Mouse (Mus musculus): ENCODE measurements at regions not wholly inside any gene's neighbourhood (a gene's known extent, or its start where the extent isn't known, plus 50 kb on each side); places are given as distances from the start of the nearest gene placed in this dataset.

DNA sequence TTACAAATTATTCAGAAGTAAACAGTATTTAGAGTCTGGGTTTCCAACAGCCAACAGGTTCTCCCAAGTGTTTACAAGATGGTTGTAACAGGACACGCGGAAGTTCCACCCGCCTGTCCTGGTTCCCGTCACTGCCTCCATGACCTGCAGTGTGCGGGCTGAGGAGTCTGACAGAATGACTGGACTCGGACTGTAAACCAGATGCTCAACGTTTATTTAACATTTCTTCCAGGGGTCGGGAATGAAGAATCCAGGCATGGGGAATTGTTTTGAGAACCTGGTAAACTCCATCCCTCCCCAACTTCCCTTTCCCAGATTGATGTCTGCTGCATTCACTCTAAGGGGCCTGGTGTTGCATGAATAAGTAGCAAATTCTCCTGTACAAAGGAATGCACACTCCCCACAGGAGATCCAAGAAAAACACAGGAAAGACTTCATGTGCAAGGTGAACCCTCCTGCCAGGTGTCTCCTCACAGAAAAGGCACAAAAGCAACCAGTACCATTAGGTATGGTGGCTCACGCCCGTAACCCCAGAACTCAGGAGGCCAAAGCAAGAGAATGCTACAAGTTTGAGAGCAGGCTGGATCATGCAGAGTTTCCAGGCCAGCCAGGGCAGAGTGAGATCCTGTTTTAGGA, 151.1 kb upstream of the Irf2bp2 start:
- DNase-seq (ENCODE audit: low spot score in 2 of 2) = no peak

DNA sequence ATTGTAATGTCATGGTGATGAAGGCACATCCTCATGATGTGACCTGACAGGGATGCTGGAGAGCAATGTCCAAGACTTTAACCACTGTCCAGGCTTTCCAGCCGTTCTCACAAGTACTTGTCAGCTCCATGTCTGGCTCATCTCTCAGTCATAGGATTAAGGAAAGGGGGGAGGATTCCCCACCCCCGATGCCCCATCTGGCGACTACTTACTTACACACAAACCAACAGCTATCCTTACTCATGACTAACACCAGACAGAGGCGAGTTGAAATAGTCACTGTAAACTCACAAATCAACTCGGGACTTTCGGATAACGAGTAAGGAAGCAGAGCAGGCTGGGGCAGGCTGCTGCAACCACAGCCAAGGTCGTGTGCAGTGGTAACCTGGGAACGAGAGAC, 149.5 kb upstream of the Irf2bp2 start:
- no peak for DNase-seq (ENCODE audit: low spot score in 2 of 2)

DNA sequence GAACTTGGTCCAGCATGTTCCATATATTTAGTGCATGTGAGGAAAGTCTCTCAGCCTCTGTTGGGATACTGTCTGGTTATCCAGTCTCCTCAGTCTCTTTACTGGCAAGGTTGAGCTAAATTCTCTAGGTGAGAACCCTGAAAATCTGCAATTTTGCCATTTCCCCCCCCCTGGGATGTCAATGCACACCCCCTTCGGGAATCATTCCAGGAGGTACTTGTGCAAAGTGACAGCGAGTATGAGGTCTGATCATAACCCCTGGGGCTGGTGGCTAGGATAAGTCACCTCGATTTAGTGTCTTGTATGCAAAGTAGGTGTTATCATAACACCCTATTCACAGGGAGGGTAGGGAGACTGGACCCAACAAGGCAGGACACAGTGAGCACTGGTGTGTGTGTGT, 148.3 kb upstream of the Irf2bp2 start:
- DNase-seq (ENCODE audit: low spot score in 2 of 2) = no peak

DNA sequence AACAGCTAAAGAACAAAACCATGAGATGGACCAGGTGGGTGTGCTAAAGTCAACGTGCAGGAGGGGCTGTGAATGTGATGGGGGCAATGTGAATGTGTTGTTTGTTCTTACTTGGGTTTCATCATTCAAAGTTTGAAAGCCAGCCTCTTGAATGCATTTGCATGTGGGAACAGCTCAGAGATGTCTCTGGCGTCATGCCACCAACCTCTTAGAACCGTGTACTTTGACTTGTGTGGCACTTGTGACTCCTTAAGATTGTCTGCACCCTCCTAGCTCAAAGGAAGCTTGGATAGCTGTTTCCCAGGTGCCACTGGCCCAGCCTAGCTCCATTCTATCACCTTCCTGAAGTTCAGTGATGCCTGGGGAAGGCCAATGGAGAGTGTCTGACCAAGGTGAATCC, 147.2 kb upstream of the Irf2bp2 start:
- DNase-seq (ENCODE audit: low spot score in 2 of 2) = no peak

DNA sequence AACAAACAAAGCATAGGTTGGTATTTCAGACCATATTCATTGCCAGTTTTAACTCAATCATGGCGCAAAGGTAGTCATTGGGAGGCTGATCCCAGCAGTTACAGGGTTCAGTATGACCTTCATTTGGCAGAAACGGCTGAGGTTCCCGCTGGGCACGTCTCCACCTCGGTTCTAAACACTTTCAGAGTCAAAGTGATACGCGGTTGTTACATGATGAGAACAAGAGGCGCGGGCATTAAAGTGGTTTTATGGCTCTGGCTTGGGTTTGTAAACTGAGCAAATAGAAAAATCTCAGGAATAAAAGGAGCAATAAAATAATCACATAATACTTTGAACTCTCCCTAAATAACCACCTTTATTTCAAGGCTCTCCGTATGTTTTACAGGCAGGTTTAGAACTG, 146.0 kb upstream of the Irf2bp2 start:
- no peak for DNase-seq (ENCODE audit: low spot score in 2 of 2)

DNA sequence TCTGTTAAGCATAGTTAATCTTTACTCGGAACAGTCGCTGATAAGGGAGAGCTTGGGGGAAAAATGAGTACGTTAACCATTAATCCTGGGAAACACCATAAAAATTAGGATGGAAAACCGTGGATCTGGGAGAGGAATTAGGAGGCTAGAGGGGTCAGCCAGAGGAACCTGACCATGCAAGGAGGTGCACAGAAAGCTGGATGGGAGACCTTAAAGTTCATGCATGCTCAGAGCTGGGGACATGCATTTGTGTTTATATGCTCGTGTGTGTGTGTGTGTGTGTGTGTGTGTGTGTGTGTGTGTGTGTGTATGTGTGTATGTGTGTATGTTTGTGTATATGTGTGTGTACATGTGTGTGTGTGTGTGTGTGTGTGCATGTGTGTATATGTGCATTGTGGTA, 143.2 kb upstream of the Irf2bp2 start:
- no peak for DNase-seq (ENCODE audit: low spot score in 2 of 2)

DNA sequence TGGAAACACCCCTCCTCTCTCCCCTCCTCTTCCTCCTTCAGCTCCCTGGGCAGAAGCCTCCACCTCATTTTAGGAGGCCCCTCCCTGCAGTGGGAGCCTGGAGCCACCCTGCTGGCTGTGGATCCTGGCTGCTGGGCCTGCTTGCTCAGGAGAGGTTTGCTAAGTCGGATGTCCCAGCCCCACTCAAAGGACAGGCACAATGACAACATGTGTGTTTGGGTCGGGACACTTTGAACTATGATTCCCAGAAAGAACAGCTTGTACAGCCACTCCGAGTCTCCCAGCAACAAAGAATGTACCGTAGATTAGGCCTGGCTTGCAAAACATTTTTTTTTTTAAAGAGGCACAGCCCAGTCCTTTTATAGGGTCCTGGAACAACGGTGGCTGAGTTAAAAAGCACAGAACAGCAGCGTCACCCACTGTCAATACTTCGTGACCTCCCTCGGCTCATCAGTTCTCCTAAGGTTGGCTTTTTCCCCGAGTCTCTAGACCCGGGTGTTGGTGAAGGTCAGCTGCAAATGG, 142.7 kb upstream of the Irf2bp2 start:
- DNase-seq (ENCODE audit: low spot score in 2 of 2) = no peak

DNA sequence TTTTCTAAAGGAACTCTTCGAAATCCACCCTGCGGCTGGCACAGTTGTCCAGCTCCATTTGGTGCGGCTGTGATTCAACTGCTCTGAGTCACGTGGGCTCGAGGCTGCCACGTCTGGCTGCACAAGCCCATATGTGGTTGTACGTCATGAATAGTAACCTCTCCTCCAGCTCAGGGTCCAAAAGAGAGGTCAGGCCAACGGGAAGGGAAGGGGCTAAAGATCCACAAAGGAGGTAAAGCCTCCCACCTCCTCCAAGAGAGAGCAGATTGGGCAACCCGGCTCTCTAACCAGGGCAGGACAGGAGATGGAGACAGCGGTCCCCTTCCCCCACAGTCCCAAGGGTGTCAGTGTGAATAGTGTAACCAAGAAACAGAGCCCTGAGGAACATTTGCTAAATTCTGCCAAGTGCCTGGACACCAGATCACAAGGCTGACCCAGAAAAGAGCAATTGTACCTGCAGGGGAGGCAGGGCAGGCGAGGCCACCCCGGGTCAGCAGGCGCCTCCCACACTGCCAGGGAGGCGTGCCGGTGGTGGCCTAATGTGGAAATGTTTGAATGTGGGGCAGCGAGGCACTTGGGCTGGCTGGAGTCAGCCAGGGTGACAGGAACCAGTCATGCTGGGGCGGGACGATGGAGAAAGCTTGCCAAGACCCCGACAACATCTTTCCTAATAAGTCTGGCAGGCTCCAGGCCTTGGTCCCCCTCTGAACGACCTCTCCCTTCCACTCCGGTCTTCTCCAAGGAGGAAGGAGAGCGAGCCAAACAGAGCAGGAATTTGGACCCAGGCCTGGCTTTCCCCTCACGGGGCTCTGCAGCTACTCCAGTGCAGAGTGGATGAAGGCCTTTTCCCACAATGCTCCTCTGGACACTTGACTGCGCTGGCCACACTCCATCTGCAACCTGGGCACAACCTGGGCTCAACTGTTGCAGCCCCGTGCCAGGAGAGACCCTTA, 142.0 kb upstream of the Irf2bp2 start:
- DNase-seq (ENCODE audit: low spot score in 2 of 2) = peak; percentile 20 to 46

DNA sequence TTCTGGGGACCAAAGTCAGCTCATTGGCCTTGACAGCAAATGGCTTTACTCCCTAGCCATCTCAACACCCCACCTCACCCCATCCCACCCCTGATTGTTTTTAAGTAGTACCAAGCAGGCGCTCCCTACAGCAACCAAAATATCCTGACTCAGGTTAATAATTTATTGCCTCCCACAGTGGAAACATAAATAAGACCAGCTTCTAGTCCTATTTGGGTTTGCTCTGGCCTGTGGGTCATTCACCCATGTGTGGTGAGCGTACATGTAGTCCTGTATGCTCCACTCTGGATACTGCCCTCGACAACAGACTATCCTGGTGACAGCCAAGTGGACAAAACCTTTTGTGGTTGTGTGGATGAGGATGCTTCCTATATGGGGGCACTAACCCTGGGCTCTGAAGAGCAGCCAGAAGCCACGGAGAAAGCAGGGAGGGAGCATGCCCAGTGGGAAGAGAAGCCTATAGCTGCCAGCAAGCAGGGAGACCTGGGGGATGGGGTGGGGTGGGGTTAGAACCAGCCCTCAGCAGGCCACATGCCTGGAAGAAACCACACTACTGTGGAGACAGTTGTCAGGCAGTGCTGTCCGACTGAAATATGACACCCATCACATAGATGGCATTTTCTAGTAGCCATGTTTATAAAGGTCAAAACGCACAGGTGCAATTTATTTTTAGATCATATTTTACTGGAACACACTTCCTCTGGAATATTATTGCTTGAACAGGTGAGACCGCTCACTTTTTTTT, 141.1 kb upstream of the Irf2bp2 start:
- DNase-seq (ENCODE audit: low spot score in 2 of 2) = no peak

DNA sequence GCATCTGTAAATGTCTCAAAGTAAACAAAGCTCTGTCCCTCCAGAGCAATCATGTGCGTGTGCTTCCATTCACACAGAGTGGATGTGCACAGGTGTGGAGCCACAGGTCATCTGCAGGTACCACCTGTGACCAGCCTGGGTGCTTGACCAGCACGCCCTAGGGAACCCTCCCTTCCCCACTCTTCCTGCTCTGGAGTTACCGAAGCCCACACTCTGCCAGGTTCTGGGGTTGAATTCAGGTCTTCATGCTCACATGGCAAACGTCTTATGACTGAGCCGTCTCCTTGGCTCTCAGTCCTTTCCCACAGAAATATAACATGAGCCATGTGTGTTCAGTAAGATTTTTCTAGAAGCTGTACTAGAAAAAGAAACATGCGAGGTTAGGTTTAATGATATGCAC, 140.0 kb upstream of the Irf2bp2 start:
- DNase-seq (ENCODE audit: low spot score in 2 of 2) = no peak

DNA sequence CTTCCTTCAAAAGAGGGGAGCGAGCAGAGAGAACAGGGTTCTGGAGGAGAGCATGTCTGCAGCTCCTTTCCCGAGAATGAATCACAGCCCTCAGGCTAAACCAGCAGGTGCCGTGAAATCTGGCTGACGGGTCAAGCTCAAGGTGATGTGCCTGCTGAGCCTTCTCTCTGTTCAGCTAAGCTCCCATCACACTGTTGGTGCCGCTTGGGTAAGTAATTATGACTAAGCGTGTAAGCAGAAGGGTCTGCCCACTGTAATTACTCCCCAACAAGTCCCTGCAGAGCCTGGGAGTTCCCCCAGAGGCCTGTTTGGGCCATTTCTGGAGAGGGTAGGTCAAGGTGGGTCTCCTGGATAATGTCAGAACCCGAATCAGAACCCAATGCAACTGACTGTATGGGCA, 139.5 kb upstream of the Irf2bp2 start:
- DNase-seq (ENCODE audit: low spot score in 2 of 2) = no peak

DNA sequence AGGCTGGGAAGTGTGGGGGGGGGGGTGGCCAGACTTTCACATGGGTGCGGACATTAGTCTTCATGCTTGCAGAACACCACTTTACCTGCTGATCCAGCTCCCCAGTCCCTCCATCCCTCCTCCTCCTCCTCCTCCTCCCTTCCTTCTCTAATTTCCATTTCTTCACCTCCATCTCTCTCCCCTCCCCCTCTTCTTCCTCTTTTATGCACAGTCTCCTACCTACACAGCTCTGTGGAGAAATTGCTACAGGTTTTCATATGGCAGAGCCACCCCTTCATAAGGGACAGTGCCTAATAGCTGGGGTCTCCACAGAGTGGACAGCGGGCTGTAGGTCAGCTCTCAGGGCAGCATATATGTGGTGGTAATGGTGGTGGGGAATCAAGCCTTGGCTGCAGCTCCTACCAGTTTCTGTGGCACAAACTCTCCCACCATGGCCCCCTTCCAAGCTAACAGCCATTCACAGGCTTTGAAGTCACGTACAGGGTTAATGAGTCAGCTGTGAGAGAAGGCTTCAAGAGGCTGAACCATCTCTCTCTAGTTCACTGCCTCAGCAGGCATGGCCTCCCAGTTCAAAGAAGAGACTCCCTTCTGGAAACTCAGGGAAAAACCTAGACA, 136.3 kb upstream of the Irf2bp2 start:
- DNase-seq (ENCODE audit: low spot score in 2 of 2) = no peak

DNA sequence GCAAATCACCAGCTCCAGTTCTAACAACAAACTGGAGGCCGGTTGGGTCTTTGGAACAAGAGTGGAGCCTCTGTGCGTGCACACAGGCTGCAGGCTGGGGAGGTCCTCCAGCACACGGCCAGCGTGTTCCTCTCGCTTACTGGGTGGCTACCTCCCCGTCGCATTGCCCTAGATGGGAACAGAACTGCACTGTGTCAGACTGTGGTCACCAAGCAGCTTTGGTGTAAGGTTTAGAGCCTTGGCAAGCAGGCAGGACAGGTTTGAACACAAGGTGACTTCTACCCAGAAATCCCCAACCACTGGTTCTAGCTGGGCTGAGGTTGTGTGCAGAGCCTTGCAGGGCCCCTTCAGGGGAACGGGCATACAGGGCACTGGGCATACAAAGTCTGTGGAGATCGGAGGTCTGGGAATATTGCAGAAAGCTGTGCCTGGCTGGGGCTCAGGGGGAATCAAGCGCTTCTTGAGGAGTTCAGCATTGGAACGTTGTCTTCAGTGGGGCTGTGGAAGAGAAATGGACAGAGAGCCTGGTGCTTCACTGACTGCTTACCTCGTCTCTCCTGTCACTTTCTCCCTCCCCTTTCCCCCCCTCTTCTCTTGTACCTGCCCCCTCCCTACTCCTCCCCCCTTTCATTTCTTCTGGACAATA, 135.3 kb upstream of the Irf2bp2 start:
- no peak for DNase-seq (ENCODE audit: low spot score in 2 of 2)

DNA sequence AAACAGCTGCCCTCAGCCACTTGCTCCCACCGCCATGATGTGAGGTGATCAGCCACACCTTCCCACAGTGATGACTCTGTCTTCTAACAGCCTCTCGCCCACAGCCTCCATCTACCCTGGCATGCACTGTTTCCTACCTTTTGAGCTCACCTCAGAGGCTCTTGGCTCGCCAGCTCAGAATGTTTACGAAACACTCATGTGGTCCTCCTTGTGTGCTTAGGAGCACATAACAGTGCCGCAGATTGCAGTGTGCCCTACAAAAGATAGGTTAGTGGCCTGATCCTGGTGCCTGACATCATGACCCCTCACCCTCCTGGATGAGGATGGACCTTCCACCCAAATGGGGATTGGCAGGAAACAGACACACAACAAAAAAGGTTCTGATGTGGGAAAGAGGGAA, 134.3 kb upstream of the Irf2bp2 start:
- DNase-seq (ENCODE audit: low spot score in 2 of 2) = no peak

DNA sequence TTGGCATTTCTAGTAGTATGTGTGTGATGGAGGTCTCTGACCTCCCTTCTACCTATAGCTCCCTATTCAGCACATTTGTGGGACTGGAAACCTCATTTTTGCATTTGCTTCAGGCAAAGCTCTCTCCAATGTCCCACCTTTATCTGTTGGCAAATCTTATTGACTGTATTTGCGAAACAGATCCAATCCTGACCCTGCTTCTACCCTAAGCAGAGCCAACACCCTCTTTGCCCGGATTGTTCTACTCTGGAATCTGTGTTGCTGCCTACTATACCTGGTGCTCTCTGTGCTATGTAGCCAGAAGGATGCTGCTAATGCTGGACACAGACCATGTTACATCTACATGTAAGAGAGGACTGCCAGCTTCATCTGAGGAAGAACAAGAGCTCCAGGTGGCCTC, 133.3 kb upstream of the Irf2bp2 start:
- DNase-seq (ENCODE audit: low spot score in 2 of 2) = no peak

DNA sequence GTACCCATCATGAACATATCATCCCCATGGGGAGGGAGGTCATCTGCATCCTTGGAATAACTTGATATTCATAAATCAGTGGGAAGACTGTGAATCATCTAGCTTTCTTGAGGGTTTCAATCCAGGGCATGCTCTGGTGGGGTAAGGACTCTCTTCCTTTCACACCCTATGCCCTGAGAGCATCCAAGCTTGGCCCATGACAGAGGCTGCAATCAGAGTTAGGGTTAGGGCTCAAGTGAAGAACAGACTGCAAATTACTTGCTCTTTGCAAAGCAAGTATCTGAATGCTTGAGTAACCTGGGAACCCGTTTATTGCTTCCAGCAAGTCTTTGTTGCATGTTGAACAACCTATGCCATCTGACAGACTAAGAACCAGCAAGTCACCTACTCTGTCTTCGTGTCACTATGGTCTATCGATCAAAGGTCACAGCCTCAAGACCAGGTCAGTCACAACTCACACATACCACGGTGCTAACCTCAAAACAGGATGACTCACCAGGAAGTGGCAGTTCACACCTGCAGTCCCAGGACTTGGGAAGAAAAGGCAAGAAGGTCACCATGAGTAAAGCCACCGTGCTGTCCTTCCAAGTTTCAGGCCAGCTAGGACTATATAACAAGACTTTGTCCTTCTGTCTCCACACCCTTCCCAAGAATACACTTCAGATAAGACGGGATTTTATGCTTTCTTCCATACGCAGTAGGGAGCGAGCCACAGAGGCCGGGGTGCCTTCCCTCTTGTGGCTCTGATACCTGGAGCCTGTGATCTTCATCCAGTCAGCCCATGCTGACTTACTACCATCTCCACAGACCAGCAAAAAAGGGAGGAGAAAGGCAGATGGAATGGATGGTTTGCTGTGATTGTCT, 129.7 kb upstream of the Irf2bp2 start:
- no peak for DNase-seq (ENCODE audit: low spot score in 2 of 2)

DNA sequence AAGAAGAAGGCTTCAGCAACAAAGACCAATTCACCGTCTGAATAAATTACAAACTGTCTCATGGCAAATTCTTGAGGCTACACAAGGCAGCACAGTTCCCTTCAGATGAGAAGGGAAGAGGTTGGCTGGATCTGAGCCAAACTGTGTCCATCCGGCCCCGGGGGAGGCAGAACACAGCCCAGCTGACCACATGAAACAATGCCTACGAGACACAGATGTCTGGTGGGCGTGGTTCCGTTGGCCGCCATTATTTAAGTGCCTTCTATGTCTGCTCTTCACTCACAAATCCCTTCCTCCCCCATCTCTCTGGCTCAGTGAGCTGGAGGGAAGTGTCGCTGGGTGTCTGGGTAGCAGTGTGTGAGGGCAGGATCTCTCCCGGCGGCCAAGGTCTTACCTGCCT, 127.8 kb upstream of the Irf2bp2 start:
- DNase-seq (ENCODE audit: low spot score in 2 of 2) = peak; percentile 37 to 50

DNA sequence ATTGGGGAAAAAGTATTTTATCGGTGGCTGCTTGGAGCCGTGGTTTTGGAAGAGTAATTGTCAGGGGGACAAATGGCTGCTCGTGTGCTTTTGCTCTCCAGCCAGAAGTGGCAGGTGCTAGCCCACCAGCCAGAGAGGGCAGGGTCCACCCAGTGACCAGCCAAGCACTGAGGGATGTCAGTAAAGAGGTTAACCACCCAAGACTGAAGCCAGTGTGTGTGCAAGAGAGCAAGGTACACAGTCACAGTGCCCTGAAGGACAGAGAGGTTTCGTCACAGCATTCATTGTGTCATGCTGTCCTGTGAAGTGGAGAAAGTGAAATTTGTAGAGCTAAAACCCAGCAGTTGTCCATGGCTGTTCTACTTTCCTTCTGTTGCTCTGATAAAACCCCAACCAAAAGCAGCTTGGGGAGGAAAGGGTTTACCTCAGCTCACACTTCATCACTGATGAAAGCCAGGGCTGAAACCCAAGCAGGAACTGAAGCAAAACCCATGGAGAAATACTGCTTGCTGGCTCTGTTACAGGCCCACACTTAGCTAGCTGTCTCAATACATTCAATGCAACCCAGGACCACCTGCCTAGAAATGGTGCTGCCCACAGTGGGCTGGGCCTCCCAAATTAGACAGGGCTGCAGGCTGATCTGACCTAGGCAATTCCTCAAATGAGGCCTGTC, 126.8 kb upstream of the Irf2bp2 start:
- no peak for DNase-seq (ENCODE audit: low spot score in 2 of 2)

DNA sequence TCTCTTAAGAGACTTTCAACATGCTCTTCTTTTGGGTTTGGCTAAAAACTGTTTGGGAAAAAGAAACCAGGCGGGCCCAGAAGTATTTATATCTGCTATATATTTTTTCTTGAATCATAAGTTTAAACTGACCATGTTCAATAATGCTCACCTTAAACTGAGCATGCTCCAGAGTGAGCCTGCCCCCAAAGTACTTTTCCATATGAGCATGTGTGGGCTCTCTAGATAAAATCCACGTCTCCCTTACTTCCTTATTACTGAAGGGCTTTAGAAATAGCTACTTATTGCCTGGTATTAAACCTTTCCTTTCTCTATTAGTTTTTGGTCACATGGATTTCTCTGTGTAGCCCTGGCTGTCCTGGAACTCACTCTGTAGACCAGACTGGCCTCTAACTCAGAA, 126.0 kb upstream of the Irf2bp2 start:
- DNase-seq (ENCODE audit: low spot score in 2 of 2) = no peak

DNA sequence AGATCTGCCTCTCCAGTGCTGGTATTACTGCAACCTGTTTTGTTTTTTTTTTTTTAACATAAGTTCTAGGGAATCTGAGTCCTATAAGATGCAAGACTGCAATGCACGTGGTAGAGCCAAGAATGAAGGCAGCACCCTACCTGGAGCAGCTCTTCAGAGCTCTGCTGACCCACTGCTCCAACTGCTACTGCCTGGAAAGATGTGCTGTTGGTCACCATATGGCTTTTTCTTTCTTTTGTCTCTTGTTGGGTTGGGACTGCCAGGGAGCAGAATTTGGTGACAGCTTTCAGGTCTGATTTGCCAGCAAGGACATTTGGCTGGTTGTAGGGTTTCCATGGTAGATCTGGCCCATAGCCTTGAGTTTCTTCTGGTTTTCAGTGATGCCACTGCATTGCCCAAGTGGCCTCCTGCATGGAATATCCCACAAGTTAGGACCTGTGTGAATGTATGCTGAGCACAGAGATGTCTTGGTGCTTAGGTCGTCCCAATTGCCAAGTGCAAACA, 123.9 kb upstream of the Irf2bp2 start:
- DNase-seq (ENCODE audit: low spot score in 2 of 2) = no peak

All from spleen, postnatal 36 days (tissue).